Mouse (Mus musculus) megakaryocyte progenitor cell, adult 5-6 weeks (primary cell): ENCODE measurements around the gene Chchd2. TPM values are rescaled to one million over a fixed set of nuclear protein-coding genes. Genes with fewer than 3 reads are reported as not detected.
"Not testable (repeated sequence)": the region's sequence is repeated elsewhere in the genome, so short reads cannot be mapped to it uniquely, and the experiment has no call there.

Experiments
- ATAC-seq: replicated peaks from 2 replicates; pipeline ENCODE4 v1.8.0; 2016; ENCODE audit warnings: mild to moderate bottlenecking, moderate TSS enrichment, inconsistent platforms; ENCODE audit not compliant: poor library complexity
- total RNA-seq, 2 experiments: library from RNA; stranded (forward) in 1 of 2; stranded (reverse) in 1 of 2; fragments of 157-497, 149-512 nt in 1 of 2; fragments of 200-1000 nt in 1 of 2; gene quantifications; 2 replicates each; pipeline versions ENCODE4 v1.2.3 to v1.2.4; 2015 to 2017

Chchd2 gene
- total RNA-seq (2015) (404 and 447 TPM in 2 replicates), total RNA-seq (2017) (176 and 233 TPM in 2 replicates)

DNA sequence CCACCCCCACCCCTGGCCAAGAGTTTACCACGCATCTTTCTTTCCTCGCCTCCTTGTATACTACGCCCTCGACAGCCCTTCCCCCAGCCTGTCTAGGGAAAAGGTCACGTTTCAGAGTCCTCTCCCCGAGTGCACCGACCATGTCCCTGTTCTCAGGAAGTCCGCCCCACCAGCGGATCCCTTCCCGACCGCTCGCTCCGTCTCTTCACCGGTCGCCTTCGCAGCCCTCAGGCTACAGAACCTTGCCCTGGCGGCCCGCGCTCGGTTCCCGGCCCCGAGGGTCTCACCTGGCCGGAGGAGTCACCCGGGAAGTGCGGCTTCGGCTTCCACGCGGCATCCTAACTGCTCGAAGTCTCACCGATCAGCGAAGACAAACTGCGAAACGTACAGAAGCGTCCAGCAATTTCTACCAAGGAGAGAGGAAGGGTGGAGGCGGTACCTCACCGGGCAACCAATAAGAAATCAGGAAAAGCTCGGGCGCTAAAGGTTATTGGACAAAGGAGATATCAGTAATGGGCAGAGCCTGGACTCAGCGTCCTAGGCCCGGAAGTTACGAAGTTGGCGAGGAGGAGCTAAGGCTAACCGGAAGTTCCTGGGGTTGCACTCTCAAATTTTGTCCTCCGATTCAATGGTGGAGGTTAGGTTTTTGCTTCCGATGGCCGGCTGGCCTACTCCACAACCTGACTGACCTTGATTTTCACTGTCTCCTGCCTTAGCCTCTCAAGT, at the start of gene Chchd2:
Chchd2 (minus strand) TSS at position 560 of the 726 bp plus-strand sequence.
- peak; percentile 98 for ATAC-seq

GRCm38 (mm10) chr5:129936941-129937340, 49.7 kb upstream of the Chchd2 start:
- ATAC-seq, result no peak

GRCm38 (mm10) chr5:129929924-129930855, 42.9 kb upstream of the Chchd2 start:
- peak; percentile 76 for ATAC-seq

DNA sequence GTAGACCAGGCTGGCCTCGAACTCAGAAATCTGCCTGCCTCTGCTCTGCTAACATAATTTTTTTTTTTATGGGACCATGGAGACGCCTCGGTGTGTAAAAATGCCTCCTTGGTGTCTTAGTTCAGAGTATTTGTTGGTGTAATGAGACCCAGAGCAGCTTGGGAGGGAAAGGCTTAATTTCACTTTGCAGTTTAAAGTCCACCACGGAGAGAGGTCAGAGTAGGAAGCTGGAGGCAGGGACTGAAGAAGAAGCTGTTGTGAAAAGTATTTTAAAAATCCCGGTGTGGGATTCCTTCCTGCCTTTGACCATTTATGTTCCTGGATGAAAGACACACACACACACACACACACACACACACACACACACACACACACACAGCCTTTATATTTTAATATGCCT, 38.7 kb upstream of the Chchd2 start:
- ATAC-seq, result no peak

- ATAC-seq, result peak; percentile 74
Measured at GRCm38 (mm10) chr5:129924820-129925452, 37.7 kb upstream of the Chchd2 start.

DNA sequence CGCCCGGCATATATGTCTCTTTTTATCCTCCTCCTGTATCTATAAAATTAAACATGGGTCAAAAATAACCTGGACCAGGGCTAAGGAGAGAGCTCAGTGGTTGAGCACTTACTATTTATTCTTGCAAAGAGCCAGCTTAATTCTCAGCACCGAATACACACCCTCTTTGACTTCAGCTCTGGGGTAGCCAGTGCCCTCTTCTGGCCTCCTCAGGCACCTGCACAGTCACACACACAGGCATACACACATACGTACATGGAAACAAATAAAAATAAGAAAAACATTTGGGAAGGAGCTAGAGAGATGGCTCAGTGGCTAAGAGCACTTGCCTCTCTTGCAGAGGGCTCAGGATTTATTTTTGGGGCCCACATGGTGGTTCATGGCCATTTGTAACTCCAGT, 34.7 kb upstream of the Chchd2 start:
- no peak for ATAC-seq

- ATAC-seq, result no peak
Measured at GRCm38 (mm10) chr5:129919320-129919719, 32.0 kb upstream of the Chchd2 start.

DNA sequence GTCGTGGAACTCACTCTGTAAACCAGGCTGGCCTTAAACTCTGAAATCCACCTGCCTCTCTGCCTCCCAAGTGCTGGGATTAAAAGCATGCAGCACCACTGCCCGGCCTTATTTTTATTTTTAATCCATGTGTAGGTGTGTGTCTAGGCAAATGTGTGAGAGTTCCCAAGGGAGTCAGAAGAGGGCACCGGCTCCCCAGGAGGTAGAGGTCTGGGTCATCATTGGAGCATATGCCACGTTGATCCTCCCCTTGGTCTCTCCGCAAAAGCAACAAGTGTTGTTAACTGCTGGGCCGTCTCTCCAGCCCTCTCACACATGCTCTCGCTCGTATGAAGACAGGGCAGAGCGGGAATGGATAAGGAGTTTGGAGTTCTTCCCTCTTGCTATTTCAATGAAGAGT, 31.5 kb upstream of the Chchd2 start:
- no peak for ATAC-seq

GRCm38 (mm10) chr5:129918065-129918651, 30.9 kb upstream of the Chchd2 start:
- ATAC-seq, result no peak

- not testable (repeated sequence) for ATAC-seq
Measured at GRCm38 (mm10) chr5:129915491-129915890, 28.2 kb upstream of the Chchd2 start.

- peak; percentile 98 for ATAC-seq
Measured at GRCm38 (mm10) chr5:129914024-129914423, 26.8 kb upstream of the Chchd2 start.

DNA sequence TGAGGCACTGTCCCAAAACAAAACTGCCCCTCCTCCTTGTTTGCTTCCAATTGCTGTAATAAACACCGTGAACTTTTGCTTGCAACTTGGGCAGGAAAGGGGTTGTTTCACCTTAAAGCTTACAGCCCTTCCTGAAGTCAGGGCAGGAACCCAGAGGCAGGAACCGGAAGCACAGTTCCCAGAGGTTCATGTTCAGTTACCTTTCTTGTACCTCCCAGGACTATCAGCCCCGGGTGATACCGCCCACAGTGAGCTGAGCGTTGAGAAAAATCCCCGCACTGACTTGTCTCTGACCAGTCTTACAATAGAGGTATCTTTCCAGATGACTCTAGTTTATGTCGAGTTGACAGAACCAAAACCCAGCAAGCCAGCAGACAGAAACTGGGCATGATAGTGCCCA, 22.3 kb upstream of the Chchd2 start:
- ATAC-seq, result no peak

DNA sequence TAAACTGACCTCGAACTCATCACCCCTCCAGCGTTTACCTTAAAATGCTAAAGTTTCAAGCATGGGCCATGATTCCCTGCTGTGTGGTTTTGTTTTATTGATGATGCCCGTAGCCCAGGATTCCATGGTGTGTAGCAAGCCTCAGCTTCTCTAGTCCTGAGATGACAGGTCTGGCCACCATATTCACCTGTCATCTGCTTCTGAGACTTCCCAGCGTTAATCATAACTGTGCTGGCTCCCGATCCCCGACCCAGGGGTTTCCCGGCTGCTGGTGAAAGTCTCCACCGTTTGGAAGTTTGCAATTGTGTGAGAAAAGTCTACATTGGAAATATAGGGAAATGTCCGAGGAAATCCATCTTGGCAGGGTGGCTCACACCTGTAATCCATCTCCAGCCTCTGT, 21.9 kb upstream of the Chchd2 start:
- no peak for ATAC-seq

- peak; percentile 98 for ATAC-seq
Measured at GRCm38 (mm10) chr5:129908242-129908965, 21.1 kb upstream of the Chchd2 start, which contains the start of gene Nupr1l. Gene Nupr1l (plus strand): TSS chr5:129908540.

DNA sequence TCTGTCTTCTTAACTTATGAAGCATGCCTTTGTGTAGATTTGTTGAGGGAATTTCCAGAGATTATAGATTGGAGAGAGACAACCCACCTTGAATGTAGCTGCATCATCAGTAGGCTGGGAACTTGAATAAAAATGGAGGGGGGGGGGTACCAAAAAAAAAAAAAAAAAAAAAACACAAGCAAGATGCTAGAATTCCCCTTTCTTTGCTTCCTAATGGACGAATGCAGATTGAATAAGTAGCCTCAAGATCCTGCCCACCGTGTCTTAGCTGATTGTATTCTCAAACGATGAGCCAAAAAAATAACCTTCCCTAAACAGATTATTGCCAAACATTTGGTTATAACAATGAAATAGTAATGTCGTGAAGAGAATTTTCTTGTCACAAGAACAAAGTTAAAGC, 20.5 kb upstream of the Chchd2 start:
- no peak for ATAC-seq

GRCm38 (mm10) chr5:129898449-129898848, 11.2 kb upstream of the Chchd2 start, which contains the start of gene Phkg1:
Gene Phkg1 (minus strand): TSS chr5:129898549.
- no peak for ATAC-seq

DNA sequence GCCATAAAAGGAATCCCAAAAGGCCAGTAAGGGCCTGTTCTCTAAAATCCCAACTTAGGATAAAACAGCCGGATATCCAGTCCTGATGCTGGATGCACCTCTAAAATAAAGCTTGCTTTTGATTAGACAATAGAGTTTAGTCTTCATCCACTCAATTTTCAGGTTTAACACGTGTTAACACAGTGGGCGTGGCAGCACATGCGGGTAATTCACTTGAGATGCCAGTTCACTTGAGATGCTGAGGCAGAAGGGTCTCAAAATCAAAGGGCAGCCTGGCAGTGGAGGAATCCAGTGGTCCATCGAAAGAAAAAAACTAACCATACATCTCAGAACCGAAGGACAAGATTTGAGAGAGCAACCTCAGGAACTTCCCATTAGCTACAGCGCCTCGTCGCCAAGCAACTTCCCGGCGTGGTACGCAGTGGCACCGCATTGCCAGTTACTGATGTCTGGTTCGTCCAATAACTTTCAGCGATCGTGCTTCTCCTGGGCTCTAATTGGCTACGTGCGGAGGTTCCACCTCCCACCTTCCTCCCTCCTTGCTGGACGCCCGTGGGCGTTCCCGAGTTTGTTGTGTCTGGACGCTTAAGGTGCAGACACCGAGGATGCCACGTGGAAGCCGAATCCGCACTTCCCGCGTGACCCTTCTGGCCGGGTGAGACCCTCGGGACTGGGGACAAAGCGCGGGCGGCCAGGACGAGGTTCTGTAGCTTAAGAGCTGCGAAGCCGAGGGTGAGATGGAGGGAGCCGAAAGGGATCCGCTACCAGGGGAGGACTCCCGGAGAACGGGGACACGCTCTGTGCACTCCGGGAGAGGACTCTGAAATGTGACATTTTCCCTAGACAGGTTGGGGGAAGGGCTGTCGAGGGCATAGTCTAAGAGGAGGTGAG, 8.2 kb upstream of the Chchd2 start, which contains the start of gene Zbed5:
Zbed5 (plus strand) TSS at position 526 of the 891 bp plus-strand sequence.
- peak; percentile 100 for ATAC-seq

DNA sequence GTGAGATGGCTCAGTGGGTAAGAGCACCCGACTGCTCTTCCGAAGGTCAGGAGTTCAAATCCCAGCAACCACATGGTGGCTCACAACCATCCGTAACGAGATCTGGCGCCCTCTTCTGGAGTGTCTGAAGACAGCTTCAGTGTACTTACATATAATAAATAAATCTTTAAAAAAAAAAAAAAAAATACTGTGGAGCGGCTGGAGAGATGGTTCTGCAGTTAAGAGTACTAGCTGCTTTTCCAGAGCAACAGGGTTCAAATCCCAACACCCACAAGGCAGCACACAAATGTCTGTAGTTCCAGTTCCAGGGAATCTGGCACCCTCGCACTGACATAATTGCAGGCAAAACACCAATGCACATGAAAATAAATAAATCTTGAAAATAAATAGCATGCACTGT, 3.1 kb upstream of the Chchd2 start:
- ATAC-seq, result not testable (repeated sequence)

DNA sequence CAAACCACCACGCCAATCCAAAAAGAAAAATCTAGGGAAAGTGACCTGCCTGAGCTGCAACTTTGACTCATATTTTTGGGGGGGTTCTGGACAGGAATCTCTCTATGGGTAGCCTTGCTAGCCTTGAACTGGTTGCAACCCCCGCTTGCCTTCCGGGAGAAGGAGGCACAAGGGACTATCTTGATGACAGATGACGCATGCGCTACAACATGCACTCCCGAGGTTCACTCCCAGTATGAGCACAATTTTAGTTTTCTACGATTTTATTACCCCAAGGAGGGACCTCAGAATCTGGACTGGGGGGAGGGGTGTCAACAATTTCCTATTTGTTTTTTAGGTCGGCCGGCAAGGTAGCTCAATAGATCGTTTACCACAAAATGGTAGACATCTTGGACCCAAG, 999 bp downstream of the Chchd2 start:
- 0 out of 2 replicates have a peak, but pooled peaks have one; percentile 19 for ATAC-seq
